Mouse (Mus musculus): ENCODE measurements around the gene Bcl2l13. TPM values are rescaled to one million over a fixed set of nuclear protein-coding genes. Genes with fewer than 3 reads are reported as not detected.
"Not testable (repeated sequence)": the region's sequence is repeated elsewhere in the genome, so short reads cannot be mapped to it uniquely, and the experiment has no call there.

The Bcl2l13 gene
- total RNA-seq, 1 experiment from 2014 or later = 88.2 TPM

- no peak for DNase-seq
Measured at GRCm38 (mm10) chr6:120901776-120902645, 66.0 kb downstream of the Bcl2l13 start.

DNA sequence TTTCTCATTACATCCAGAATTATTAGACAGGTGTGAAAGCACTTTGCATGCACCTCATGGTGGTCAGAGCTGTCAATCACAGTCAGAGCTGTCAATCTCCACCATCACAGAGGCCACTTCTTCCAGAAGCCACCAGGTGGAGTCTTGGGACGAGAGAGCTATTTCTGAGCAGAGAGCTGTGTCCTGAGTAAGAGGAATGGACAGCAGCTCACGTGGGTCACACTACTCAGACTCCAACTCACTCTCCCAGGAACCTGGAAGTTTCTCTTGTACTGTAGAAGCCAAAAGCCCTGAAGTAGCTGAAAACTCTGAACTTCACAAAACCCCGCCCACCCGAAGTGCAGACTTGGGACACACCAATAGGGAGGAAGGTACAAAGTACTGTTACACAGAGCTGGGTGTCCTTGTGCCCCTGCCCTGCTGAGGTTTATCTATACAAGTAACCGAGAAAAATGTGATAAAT, 67.5 kb downstream of the Bcl2l13 start:
- DNase-seq = peak; percentile 58

DNA sequence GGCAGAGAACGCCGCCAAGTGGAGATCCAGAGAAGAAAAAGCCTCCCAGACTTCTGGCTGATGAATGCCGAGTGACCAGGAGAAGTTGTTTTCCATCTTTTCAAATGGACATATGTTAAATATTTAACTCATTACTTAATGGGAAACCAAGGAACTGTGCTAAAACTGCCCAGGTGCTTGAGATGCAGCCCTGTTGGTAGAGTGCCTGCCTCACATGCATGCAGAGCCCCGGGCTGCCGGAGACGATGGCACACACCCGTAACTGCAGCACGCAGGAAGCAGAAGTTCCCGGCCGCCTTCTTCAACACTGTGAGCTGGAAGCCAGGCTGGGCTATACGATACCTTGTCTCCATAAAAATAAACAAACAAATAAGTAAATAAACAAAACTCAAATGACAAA, 67.9 kb downstream of the Bcl2l13 start:
- DNase-seq = no peak

DNA sequence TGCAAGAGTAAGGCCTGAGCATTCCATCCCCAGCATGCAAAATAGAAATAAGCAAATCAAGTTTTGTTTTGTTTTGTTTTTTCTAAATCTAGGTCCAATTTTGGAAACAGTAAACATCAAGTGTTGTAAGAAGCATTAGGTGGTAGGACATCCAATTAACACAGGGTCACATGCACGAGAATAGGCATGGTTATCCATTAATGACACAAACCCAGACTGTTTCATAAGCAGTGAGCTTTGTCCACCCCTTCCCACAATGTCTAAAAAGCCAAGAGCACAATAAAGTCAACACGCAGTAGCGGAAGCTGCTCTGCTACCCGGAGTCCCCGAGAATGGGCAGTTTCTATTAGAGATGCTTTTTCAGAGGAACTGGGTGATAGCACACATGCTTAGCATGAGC, 69.1 kb downstream of the Bcl2l13 start:
- no peak for DNase-seq

- DNase-seq = no peak
Measured at GRCm38 (mm10) chr6:120906521-120906920, 70.5 kb downstream of the Bcl2l13 start.

- DNase-seq = not testable (repeated sequence)
Measured at GRCm38 (mm10) chr6:120907876-120908597, 72.0 kb downstream of the Bcl2l13 start.

DNA sequence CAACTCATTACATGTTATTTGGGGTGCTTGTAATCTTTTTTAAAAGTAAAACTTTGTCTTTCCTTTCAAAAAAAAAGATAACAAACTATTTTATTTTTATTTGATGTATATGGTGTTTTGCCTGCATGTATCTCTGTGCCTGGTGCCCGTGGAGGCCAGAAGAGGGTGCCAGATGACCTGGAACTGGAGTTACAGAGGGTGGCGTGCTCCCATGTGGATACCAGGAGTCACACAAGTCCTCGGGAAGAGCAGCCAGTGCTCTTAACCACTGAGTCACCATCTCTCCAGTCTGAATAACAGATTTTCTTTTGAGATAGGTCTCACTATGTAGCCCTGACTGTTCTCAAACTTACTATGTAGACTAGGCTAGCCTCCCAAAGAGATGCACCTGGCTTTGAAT, 73.5 kb downstream of the Bcl2l13 start:
- DNase-seq = no peak

DNA sequence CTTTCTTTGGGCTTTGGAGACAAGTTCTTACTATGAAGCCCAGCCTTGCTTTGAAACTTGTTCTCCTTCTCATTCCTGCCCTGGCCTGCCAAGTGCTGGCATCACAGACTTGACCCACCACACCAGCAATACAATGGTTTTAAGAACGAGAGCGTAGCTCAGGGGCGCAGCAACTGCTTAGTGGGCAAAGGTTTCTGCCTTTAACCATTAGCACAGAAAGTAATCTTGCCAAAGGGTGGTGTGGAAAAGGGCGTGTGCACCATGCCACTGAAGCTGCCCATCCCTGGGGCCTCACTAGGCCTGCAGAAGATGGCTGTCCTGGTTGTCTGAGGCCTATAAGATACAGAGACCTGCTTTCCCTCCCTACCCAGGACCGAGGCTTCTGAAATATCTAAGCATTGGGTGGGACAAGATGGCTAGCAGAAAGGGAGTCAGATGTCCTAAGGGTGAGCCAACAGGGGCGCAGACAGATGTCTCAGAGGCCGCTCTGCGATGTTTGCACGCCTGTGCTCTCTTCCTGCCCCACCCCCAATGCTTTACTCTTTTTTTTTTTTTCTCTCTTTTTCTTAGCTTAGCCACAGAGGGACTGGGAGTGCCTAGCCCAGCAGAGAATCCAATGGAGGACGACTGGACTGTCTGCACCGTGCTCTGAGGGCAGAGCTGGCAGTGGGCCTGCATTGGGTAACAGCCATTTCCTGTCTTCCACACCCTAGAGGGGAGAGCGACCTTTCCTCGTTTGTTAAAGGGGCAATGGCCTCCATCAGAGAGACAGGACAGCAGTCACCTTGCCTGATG, 75.4 kb downstream of the Bcl2l13 start:
- DNase-seq = peak; percentile 51

DNA sequence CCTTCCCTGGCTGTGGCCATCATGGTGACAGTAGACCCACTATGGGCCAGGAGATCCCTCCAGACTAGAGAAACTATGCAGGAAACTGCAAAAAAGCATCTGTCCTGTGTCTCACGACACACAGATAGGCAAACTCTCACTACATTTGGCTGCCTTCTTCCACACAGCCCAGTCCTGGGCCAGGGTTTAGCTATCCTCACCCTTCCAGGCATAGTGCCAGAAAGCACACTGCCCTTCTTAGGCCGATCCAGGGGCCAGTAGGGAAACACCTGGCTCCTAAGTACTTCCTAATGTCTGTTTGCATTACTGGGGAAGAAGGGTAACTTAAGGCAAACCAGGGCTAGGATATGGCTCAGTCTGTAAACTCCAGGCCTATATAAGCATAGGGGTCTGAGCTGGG, 76.9 kb downstream of the Bcl2l13 start:
- peak; percentile 40 for DNase-seq

DNA sequence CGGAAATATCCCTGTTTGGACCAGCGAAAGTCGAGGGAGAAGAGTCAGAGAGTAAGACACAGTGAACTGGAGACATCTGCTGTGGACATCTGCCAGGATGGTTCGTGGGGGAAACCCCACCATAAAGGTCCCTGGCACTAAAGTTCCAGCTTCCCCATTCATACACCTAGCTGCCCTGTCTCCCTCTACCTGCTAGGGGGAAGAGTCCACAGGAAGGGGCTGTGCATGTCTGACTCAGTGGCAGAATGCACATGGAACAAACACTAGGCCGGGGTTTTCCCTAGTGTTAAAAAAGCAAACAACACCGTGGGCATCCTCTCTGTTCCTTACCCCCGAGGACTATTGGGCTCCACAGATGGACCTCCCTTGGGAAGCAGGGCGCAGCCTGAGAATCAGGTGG, 77.8 kb downstream of the Bcl2l13 start:
- no peak for DNase-seq

GRCm38 (mm10) chr6:120914533-120914910, 78.5 kb downstream of the Bcl2l13 start:
- DNase-seq = no peak

DNA sequence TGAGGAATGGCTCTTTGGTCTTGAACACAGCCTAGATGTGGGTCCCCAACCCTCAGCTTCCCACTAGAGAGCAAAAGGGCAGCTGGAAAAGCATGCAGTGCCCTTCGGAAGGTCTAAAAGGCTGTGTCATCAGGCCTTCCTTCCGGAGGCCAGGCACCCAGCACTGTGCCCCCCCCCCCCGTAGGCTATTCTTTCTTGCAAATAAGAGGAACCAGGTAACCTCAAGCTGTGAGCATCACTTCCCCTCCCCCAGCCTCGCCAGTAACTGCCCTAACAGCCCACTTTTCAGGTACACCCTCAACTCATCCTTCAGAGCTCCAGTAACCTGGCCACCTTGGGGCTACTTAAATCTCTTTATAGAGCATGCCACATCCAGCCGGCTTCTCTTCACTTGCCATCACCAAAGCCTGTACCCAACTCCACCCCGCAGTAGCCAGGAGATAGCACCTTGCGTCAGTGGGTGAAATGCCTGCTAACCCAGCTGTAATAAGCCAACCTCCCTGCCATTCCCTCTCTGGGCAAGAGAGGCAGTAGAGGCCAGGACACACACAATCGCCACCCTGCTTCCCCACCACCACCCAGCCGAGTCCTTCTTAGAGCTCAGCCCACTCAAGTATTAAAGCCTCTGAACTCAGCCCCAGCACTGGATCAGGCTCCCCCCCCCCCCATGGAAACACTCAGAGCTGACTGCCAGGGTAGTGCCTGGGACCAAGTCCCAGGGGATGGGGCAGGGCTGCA, 79.1 kb downstream of the Bcl2l13 start:
- DNase-seq = peak; percentile 62

GRCm38 (mm10) chr6:120915649-120915975, 79.6 kb downstream of the Bcl2l13 start:
- no peak for DNase-seq

- DNase-seq = peak; percentile 96
Measured at GRCm38 (mm10) chr6:120916074-120916971, 80.3 kb downstream of the Bcl2l13 start, which contains the start of gene Bid. Gene Bid (minus strand): TSS chr6:120916853.

DNA sequence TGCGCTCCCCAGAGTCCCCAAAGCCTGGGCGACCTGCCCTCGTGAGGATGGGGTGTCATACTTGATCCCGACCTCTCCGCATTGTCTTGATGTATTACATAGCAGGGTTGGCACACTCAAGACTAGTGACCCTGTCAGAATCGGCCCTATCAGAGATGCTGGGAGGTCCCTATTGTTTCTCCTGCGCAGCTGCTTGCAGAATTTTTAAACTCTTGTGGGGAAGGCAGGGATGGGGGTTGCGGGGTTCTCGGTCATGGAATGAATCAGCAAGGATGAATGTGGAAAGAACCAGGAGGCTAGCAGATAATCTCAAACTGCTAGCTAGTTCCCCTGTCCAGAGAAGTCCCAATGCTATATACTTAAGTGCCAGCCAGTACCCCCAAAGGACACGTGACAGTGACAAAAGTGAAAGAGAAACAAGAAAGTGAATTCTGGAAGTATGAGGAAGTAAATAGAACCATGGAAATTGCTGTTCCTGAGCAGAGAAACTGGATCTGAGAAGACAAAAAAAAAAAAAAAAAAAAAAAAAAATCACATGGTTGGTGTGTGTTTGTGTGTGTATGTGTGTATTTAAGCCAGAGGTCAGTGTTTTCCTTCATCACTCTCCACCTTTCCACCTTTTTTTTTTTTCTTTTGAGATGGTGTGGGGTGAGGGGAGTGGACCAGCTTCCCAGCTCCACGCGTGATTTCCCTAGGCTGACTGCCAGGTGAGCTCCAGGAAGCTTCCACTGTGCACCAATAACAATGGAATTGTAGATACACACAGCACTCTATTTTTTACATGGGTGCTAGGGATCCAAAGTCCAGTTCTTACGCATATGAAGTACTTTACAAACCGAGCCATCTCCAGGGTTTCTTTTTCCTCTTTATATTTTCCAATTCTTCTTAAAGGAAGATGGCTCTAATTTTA, 81.2 kb downstream of the Bcl2l13 start:
- not testable (repeated sequence) for DNase-seq

DNA sequence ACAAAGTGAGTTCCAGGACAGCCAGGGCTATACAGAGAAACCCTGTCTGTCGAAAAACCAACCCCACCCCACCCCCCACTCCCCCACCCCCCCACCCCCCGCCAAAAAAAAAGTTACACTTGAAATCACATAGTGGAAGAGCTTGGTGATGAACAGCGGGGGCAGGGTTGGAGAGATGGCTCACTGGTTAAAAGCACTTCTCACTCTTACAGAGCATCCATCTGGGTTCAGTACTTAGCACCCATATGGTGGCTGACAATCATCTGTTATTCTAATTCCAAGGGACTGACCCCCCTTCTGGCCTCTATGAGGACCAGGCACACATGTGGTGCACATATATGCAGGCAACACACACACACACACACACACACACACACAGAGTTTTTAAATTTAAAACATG, 82.0 kb downstream of the Bcl2l13 start:
- DNase-seq = no peak

DNA sequence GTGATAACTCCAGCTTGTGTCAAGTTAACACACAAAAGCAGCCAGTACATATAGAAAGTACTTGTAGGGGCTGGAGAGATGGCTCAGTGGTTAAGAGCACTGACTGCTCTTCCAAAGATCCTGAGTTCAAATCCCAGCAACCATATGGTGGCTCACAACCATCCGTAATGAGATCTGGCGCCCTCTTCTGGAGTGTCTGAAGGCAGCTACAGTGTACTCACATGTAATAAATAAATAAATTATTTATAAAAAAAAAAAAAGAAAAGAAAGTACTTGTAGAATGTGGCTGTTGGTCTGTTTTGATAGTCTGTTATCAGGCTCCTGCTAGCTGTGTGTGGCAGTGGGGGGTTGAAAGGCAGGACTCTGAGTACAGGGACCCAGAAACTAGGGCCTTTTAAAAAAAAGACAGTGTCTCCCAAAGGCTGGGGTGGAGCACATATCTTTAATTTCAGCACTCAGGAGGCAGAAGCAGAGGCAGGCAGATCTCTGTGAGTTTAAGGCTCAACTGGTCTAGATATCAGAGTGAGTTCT, 88.8 kb downstream of the Bcl2l13 start:
- not testable (repeated sequence) for DNase-seq

DNA sequence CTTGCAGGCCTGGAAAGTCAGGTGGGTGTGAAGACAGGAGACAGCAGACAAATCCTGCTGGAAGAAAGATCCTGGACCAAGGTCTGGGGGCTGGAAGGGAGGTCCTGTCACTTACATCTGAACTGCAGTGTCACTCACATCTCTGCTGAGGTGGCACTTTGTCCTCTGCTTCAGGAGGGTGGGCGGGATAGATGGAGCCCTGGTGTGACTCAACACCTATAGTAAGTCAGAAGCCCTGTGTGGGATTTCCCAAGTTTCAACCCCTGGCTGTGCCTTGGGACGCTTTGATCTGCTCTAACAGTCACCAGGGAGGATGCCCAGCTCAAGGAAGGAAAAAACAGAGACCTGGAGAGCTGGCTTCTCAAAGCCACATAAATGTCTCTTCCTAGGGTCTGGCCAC, 90.9 kb downstream of the Bcl2l13 start:
- DNase-seq = no peak

- peak; percentile 84 for DNase-seq
Measured at GRCm38 (mm10) chr6:120927765-120928164, 91.8 kb downstream of the Bcl2l13 start.
